Mouse (Mus musculus): Measurements from ENCODE around the gene Abca13.
"Not testable (repeated sequence)": the region's sequence is repeated elsewhere in the genome, so short reads cannot be mapped to it uniquely, and the experiment has no call there.

Abca13 gene

DNA sequence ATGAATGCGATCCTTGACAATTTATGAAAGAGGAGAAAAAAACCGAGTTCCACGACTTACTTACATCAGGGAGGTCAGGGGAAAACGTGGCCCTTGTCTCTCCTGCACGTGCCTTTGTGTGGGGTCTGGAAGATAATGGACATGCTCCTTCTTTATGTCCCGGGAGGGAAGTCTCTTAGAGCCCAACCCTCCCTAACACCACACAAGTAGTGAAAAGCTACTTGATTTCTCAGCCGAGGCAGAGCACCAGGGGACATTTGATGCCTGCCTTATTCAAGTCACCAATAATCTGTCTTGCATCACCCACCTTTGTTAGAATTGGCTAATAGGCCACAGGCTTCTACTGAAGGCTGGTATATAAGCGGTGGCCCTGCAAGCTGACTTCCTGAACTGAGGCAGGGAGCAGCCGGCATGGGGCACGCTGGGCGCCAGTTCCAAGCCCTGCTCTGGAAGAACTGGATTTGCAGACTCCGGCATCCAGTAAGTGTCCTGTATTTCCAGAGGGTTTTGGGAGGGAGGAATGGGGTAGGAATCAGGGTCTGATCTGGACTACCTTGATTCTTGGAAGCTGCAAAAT, at the start of gene Abca13:
TSS of gene Abca13 (plus strand) at position 388 of the 577 bp plus-strand sequence.
- DNase-seq, result peak; percentile 14

DNA sequence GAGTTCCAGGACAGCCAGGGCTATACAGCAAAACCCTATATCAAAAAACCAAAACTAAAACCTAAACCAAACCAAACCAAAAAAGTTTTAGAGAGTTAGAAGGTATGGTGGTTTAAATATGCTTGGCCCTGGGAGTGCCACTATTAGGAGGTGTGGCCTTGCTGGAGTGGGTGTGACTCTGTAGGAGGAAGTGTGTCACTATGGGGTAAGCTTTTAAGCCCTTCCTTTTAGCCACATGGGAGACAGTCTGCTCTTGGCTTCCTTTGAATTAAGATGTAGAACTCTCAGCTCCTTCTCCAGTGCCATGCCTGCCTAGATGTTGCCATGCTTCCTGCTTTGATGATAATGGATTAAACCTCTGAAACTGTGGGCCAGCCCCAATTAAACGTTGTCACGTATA, 46.6 kb upstream of the Abca13 start:
- no peak for DNase-seq

DNA sequence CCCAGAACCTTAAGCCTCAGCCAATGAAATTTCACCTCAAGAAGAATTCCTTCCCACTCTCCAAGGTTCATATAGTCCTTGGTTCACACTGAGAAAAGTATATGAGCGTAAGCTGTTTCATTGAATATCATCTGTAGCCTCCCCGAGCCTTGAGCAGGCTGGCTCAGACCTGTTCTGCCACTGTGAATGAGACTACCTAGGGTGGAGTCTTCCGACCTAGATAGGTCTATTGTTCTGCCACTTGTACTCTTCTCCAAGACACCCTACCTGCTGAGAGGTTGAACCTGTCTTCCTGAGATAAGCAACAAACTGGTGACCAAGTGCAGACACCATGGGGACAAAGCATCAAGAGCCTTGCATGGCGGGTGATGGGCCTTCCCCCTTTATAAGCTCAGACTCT, 45.6 kb upstream of the Abca13 start:
- no peak for DNase-seq

DNA sequence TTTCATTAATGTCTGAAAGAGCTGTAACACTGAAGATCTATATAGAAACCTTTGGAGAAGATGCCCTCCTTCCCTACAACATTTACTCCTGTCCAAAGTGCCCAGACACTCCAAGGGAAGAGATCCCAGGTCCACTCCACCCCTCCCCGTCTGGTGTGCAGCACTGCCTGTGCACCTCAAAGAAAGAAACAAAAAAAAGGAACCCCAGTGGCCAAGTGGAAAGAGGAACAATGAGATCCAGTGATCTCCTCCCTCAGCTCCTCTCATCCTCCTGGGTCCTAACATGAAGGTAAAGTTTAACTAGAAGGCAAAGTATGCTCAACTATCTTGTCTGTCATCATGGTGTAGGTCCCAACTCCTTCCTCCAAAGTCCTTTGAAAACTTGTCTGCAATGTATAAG, 45.1 kb upstream of the Abca13 start:
- DNase-seq, result no peak

DNA sequence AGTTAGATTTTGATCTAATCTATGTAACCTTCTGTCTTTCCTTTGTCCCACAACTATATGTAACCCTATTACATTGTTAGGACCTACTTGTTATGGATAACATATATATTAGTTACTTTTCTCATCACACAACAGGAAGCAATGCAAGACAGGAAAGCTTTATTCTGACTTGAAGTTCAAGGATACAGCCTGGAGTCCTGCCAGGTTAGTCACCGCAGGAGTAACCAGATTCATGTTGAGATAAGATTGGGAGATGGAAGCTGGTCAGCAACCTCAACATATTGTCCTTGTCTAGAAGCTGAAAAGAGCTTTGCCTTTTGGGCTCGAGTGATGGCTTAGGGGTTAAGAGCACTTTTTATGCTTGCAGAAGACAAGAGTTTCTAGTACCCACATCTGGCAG, 43.5 kb upstream of the Abca13 start:
- no peak for DNase-seq

DNA sequence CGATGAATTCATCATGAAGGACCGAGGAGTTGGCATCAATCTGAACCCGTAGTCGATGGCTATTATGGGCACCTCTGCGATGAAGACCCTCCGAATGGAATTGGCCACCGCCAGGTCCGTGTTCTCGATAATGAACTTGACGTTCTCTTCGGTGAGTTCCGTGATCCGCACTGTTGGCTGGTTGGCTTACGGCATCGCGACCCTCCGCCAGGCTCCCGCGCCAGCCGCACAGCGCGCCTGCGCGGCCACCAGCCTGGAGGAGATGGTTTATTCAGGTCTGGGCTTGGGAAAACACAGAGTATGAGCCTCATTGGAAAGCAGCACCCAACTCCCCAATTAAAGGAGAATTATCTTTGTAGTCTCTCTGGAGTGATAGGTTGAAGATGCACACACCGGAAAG, 41.3 kb upstream of the Abca13 start:
- DNase-seq, result not testable (repeated sequence)

GRCm38 (mm10) chr11:9159953-9160352, 31.8 kb upstream of the Abca13 start:
- DNase-seq, result peak; percentile 21

DNA sequence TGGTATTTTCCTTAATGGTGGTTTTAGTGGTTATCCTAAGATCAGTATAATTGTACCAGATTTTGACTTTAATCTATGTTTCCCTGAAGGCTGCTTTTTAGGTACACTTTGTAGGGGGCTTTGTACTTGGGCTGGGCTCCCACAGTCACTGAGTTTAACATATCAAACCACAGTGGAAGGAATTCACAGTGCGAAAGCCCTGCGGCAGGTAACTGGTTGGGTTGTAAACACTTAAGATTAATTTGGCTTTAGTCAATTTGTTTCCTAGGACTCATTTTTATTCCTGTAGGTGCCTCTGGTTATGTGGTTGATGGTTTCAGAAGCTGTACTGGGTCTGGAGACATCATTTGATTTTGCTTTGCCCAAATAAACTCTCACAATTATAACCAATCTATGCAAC, 24.4 kb upstream of the Abca13 start:
- peak; percentile 29 for DNase-seq

DNA sequence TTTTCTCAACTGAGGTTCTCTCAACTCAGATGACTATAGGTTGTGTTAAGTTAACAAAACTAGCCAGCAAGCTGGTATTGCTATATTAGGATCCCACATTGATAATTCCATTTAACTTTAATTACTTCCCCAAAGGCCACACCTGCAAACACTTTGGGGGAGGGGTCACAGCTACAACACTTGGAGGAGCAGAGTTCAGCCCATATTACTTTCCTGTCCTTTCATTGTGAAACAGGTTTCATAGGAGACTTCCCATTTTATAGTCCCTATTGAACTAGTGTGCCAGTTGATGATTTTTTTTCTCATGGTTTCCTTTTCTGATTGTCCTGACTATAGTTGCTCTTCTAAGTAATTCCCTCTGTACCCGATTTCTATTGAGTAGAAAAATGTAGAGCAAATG, 10.3 kb upstream of the Abca13 start:
- DNase-seq, result no peak

- not testable (repeated sequence) for DNase-seq
Measured at GRCm38 (mm10) chr11:9189471-9189870, 2.3 kb upstream of the Abca13 start.

DNA sequence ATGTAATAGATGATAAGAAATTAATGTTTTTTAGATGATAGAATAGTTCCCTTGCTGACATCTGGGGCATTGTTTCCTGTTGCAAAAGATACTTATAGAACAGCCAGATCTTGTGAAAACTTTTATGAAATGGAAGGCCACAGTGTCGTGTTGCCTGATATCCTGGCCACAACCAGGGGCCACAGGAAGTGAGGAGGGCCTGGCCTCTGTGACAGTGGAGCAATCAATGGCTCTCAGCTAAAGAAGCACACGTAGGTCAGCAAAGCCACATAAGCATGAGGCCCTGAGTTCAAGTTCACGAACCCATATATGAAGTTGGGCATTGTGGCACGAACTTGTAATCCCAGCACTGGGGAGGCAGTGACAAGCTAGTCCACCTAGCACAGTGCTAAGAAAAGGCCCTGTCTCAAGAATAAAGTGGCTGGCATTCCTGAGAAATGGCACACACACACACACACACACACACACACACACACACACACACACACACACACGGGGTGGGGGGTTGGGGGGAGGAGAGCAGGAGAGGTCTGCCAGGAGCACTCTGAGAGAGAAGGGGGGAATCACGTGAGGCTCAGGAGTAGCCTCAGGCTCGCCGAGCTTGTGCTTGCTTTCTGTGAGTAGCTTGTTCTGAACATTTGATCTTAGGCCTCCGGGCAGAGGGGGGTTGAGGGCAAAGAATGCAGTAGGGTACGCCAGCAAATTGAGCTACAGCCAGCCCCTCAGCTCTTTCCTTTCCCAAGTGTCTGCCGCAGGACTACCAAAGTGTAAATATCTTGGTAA, 779 bp upstream of the Abca13 start:
- peak; percentile 69 for DNase-seq

GRCm38 (mm10) chr11:9194861-9195260, 3.1 kb downstream of the Abca13 start:
- DNase-seq, result no peak

DNA sequence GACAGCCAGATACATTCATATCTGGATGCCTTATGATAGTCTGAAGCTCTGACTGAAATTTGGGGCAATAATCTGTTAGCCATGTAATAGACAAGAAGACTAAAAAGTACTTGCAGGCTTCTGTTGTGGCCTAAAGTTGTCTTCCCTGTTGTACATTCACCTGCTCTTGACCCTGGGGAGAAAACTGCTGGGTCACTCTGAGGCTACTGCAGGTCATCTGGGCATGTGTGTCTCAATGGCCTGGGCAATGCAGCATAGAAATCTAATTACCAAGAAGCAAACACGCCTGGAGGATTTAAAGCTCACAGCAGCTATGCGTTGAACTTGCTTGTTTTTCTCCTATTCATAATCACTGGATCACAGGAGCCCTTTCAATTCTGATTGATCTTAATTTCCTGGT, 8.1 kb downstream of the Abca13 start:
- no peak for DNase-seq

DNA sequence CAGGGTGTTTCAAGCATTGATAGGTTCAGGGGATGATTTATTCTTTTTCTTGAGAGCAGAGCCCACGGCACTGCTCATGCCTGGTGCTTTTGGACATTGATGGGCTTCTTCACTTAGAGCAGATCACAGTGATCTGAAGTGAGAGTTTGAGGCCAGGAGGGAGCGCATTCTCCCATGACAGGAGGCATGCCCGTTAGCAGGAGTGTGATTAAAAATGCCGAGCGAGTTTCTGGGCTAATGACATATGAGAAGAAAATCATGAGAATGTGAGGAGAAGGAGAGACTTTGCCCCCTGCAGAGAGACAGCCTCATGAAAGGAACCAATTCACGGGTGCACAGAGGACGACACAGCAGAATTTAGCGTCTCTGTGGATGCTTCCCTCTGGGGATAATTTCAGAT, 19.0 kb downstream of the Abca13 start:
- no peak for DNase-seq

GRCm38 (mm10) chr11:9213580-9213979, 21.8 kb downstream of the Abca13 start:
- no peak for DNase-seq

GRCm38 (mm10) chr11:9216252-9216651, 24.5 kb downstream of the Abca13 start:
- DNase-seq, result no peak

GRCm38 (mm10) chr11:9220501-9220900, 28.8 kb downstream of the Abca13 start:
- DNase-seq, result no peak

DNA sequence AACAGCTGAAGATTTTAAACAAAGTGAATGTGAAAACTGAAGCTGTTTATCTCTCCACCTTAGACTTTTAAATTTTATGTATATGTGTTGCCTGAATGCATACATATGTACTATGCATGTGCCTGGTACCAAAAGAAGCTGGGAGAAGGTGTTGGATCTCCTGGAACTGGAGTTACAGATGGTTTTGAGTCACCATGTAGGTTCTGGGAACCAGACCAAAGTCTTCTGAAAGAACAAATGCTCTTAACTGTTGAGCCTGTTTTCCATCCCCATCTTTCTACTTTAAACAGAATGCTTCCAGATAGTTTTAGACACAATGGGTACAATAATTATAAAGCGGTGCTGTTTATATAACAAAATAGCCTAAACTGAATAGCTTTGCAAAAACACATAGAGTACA, 29.9 kb downstream of the Abca13 start:
- DNase-seq, result no peak

DNA sequence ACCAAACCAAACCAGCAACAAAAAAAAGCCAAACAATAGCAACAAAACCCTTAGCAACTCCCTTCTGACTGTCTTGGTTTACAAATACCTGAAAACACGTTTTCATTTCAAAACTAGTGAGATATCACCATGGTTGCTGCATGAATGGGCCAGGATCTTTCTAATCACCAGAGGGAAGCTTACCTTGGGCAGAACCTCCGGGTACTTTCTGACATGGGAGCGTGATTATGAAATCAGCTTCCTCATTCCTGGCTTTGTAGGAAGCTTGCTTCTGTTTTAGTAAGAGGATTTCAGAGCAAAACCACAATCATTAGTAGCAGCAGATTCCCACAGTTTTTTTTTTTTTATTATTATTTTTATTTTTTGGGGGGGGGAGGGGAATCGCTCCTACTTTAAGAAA, 34.7 kb downstream of the Abca13 start:
- no peak for DNase-seq

- DNase-seq, result peak; percentile 11
Measured at GRCm38 (mm10) chr11:9249627-9250026, 57.9 kb downstream of the Abca13 start.

- DNase-seq, result not testable (repeated sequence)
Measured at GRCm38 (mm10) chr11:9263072-9263471, 71.3 kb downstream of the Abca13 start.

DNA sequence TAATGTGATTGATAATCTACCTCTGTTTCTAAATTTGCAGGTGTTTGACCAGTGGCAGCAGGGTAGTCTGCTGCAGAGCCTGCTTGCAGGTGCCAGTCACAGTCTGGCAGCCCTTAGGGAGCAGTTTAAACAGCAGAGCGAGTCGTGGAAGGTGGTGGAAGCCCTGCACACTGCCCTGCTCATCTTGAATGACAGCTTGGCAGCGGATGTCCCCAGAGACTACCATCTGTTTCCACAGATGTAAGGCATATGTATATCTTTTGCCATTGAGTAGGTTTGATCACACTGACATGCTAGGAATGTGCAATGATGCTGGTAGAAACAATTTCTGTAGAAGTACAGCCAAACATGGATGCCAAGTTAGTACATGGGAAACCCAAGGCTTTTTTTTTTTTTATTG, 77.3 kb downstream of the Abca13 start:
- DNase-seq, result no peak

DNA sequence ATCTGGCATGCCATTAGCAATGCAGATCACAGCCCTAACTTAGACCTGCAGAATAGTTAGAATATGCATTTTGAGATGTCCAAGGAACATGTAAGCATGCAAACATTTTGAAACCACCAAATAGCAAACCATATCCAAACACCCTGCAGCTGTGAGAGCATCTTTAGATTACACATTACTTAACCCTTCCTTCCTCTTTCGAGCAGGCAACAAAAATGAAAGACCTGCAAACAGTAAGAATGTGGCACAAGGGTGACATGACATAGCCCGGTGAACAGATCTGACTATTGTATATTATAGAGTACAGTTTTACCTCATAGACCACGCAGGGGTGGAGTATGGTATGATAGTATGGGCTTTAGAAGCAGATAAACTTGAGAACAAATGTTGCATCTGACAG, 93.5 kb downstream of the Abca13 start:
- no peak for DNase-seq

DNA sequence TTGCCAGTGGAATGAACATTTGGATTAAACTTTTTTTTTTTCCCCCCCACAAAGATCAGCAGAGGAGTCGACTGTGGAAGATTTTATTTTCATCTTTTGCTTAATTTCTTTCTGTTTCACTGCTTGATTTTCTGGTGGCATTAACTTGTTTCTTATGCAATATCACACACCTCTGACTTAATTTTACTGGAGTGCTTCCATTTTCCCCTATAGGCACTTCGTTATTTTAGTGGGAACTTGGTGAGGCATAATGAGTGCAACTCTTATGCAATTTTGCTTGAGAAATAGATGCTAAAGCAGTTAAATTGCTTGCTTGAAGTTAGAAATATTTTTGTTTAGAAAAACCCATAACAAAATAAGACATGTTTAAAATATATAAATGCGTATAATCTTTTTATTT, 94.0 kb downstream of the Abca13 start:
- DNase-seq, result no peak

GRCm38 (mm10) chr11:9291168-9291567, 99.4 kb downstream of the Abca13 start:
- no peak for DNase-seq
